Mouse (Mus musculus) cerebellum, postnatal 25 days (tissue): ENCODE measurements around the gene Ralb.

Experiments
- DNase-seq, 2 experiments: peaks; one replicate each; pipeline ENCODE4 v3.0.0; 2021; ENCODE audit warnings: mixed read lengths in 2 of 2

Ralb gene

GRCm38 (mm10) chr1:119492505-119492904 is 12.1 kb downstream of the Ralb start:
- no peak for DNase-seq

GRCm38 (mm10) chr1:119492097-119492496 is 12.5 kb downstream of the Ralb start:
- DNase-seq = peak; percentile 28 to 60

GRCm38 (mm10) chr1:119490765-119491164 is 13.8 kb downstream of the Ralb start:
- no peak for DNase-seq

GRCm38 (mm10) chr1:119487917-119488590 is 16.5 kb downstream of the Ralb start:
- DNase-seq = no peak

DNA sequence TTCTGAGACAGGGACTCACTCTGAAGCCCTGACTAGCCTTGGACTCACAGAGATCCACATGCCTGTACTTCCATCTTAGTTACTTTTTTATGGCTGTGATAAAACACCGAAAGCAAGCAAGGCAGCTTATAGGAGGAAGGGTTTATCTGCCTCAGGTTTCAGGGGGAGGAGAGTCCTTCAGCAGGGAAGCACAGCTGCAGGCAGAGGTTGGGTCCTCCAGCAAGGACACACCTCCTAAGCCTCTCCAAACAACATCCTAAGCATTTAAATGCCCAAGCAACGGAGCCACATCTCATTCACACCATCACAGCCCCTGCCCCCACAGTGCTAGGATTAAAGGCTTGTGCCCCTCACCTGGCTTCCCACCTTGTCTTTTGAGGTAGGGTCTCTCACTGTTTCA is 18.8 kb downstream of the Ralb start:
- DNase-seq = no peak

GRCm38 (mm10) chr1:119484457-119484856 is 20.1 kb downstream of the Ralb start:
- DNase-seq = peak; percentile 30 to 54

GRCm38 (mm10) chr1:119482891-119483290 is 21.7 kb downstream of the Ralb start:
- DNase-seq = no peak

- no peak for DNase-seq
Observed at GRCm38 (mm10) chr1:119481205-119481932, 23.2 kb downstream of the Ralb start.

DNA sequence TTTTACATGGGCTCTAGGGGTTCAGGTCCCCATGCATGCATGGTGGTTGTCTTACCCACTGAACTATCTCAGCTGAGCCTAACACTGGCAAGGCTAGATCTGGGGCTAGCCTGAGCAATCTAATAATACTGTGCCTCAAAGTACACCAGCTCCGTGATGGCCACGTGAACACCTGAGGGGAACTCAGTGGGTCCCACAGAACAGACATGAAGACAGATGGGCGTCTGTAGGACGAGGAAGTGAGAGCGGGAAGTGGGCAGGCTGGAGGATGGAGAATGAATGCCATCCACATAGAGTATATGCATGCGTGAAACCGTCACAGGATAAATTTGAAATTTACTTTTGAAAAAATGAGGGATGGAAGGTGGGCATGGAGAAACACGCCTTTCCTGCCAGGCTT is 23.9 kb downstream of the Ralb start:
- no peak for DNase-seq

GRCm38 (mm10) chr1:119479641-119480040 is 25.0 kb downstream of the Ralb start:
- no peak for DNase-seq

DNA sequence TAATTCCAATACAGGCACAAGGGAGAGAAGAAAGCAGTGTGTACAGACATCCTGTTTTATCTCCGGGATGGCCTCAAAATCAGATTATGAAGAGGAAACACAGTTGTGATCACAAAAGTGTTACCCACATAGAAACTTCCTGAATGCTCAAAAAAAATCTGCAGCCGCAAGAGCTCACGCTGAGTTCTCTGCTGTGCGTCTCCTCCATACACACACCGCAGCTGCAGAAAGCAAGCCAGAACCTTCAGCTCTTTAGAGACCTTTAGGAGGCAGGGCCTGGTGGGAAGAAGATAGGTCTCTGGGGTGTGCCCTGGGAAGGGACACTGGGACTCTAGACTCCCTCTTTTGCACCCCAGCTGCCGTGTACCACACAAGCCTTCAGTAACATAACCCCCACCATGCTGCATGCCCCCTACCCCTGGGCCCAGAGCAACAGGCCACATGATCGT is 27.7 kb downstream of the Ralb start:
- no peak for DNase-seq

GRCm38 (mm10) chr1:119474671-119475070 is 29.9 kb downstream of the Ralb start:
- no peak for DNase-seq

DNA sequence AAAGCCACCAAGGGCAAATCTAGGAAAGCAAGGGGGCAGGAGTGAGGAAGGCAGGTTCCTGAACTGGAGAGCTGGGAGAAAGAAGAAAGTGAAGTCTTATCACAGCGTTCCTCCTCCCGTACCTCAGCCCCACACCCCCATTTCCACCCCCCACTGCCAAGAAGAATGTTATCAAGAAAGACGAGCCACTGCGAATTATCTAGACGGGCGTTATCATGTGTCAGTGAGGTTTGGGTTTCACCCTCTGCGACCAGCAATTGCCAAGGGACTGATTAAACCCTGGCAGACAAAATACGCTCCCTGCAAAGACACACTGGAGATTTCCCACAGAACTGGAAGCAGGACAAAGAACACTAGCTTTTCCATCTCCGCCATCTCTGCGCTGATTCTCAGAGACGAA is 31.9 kb downstream of the Ralb start:
- no peak for DNase-seq

DNA sequence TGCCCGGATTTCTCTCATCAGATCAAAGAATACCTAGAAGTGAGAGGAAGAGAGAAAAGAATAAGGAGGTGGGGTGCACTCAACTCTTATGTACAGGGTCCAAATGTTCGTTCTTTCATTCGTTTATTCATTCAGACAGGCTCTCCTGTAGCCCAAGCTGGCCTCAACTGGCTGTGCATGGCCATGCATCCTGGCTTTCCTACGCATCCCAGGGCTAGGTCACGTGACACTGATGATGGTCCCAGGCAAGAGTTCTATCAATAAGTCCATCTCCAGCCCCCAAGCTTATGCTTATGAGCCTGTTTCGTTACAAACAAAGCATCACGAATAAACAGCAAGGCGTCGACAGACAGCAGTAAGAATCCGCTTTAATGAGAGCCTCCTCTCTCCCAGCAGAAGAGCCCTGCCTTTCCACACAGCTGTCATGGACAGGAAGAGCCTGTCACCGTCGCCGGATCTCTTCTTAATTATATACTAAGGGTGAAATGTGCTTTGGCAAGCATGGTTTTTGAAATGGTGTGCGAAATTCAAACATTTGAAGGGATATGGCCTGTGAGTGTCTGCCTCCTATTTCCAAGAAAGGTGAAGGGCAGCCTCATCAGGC is 32.7 kb downstream of the Ralb start:
- DNase-seq = no peak

DNA sequence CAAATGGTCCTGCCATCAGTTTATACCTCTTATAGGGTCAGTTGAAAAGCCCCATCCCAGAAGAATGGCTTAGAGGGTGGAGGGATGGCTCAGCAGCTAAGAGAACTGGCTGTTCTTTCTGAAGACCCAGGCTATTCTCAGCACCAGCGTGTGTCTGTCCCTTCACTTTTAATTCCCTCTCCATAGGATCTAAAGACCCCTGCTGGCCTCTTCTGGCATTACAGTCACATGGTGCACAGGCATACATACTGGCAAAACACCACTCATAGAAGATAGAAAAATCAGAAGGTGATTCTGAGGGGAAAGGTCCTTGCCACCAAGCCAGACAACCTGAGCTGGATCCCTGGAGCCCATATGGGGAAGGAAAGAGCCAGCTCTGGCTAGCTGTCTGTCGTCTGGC is 41.2 kb downstream of the Ralb start:
- peak; percentile 38 to 69 for DNase-seq

DNA sequence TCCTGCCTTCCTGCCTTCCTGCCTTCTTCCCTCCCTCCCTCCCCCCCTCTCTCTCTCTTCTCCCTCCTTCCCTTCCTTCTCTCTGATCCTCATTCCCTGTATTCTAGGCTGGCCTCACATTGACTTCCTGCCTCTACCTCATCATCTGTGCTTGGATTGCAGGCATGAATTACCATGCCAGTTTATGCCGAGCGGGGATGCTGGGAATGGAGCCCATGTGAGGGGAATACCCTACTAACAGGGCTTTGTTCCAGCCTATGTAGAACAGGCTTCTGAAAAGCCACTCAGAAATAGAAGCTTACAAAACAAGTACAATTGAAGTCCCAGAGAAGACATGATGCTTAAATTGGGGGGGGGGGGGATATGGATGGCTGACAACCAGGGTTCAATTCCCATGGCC is 44.5 kb downstream of the Ralb start:
- DNase-seq = no peak

DNA sequence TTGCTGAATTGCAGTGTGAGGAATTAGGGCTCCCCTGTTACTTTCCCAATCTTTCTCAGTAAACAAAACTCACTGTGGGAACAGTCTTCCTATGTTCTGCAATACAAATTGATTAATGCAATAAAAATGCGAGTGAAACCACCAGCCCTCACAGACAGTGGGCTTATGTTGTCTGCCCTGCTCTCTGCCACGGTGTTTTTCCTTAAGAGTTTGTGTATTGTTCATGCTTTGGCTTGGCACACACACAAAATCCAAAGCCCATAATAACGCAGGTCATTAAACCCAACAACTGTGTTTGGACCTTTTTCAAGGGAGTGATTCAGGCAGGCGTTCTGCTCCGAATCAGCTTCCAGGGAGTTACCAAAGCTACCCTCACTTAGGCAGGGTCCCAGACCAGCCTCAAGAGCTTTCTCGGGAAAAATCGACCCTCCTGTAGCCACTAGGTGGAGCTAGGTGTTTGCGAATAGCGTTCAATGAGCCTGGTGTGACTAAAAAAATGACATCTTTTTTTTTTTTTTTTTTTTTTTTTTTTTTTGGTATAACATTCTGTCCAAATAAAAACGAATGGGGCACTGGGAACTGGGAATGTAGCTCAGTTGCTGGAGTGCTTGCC is 46.5 kb downstream of the Ralb start:
- DNase-seq = peak; percentile 63 to 75

DNA sequence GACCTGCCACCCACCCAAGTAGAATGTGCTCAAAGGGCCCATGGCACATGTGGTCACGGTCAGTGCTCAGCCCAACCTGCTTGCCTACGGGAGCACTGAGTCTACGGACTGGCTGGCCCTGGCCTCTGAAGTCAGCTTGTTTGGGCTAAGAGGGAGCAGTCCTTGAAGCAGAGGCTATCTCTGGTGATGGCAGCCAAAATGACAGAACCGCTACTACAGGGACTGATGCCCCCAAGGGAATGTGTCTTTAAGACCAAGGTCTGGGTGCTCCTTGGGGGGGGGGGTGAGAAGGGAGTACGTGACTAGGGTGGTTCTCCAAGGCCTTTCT is 47.1 kb downstream of the Ralb start:
- no peak for DNase-seq

GRCm38 (mm10) chr1:119456671-119457527 is 47.7 kb downstream of the Ralb start:
- DNase-seq = no peak

DNA sequence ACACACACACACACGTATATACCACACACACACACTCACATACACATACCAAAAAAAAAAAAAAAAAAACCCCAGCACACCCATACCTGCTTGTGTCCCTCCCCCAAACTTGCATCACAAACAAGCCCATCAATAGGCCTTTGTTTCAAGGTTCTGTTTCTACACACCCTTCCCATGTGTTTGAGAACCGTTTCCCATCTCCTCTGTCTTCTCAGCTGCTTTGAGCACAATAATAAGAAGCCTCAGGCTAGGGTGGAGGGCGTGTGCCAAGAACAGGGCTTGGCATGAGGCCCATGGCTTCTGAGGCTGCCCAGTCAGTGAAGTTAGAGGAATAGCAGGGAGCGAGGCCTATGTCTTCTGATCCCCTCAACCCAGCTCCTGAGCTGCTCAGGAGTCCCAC is 50.9 kb downstream of the Ralb start:
- DNase-seq = peak; percentile 50 to 66

GRCm38 (mm10) chr1:119451417-119451816 is 53.2 kb downstream of the Ralb start:
- no peak for DNase-seq

DNA sequence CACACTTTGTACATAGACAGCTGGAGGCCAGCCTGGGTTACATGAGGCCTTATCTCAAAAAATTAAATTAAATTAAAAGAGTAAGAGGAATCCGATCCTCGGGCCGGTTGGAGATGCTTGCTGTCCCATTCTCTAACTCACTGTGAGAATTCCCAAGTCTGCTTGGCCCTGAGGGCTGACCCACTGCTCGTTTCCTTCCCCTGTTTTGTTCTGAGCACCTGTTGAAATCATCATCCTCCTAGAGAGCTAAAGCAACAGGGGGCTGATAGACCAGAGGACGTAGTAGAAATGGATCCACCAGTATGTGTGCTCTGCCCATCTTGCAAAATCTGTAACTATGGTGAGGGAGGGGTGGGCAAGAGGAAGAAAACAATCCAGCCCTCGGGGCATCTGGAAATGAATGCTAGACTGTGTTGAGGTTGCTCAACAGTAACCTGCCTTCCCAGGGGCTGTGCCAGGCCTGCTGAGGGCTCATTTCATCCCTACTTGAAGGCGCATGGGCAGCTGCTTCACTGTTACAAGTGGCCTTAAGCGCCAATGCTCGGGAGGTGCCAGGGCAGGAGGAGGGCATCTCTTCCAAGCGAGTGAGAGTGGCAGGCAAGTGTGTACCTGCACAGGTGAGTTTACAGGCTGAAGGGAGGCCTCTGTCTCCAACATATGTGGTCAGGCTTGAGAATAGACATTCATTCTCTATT is 53.8 kb downstream of the Ralb start:
- no peak for DNase-seq
